Mouse (Mus musculus): ENCODE measurements at regions not wholly inside any gene's neighbourhood (a gene's known extent, or its start where the extent isn't known, plus 50 kb on each side); places are given as distances from the start of the nearest gene placed in this dataset.
"Not testable (repeated sequence)": the region's sequence is repeated elsewhere in the genome, so short reads cannot be mapped to it uniquely, and the experiment has no call there.

DNA sequence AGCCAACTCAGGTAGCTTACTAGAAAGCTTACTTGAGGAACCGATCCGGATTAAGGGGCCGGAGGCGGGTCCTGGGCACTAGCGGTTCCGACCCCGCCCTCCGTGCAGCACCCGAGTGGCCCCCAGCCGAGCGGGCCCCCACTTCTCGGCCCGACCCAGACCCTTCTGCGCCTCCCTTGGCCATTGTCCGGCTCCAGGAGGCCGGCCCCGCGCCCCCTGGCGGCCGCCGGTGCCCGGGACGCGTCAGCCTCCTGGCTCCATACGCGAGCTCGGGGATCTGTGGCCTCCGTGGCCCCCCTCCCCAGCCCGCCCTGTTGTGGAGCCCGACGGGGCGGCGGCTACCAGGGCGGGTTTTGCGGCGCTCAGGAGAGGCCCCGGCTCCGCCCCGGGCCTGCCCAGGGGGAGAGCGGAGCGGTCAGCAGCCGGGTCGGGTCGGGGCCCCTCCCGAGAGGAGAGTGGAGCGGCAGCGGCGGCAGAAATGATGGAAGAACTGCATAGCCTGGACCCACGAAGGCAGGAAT, 94.3 kb upstream of the Zfp986 start:
- peak in 1 of 2 experiments; percentile 2 for DNase-seq (ENCODE audit: low spot score in 2 of 2)
- intact Hi-C loops (cut with DNase I): not testable (repeated sequence)

DNA sequence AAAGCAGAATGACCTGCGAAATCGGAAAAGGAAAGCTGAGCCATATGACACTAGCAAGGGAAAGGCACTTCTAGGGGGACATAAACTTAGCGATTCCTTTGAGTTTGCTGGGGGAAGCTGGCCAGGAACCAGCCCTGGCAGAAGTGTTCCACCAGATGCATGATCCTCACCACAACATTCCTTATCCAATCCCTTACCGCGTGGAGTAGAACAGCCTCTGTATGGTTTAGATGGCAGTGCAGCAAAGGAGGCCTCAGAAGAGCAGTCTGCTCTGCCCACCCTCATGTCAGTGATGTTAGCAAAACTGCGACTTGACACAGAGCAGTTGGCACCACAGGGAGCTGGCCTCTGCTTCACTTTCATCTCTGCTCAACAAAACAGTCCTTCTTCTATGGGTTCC, 93.7 kb upstream of the Zfp986 start:
- intact Hi-C loops (cut with DNase I); DNase-seq (ENCODE audit: low spot score in 2 of 2): not testable (repeated sequence)

DNA sequence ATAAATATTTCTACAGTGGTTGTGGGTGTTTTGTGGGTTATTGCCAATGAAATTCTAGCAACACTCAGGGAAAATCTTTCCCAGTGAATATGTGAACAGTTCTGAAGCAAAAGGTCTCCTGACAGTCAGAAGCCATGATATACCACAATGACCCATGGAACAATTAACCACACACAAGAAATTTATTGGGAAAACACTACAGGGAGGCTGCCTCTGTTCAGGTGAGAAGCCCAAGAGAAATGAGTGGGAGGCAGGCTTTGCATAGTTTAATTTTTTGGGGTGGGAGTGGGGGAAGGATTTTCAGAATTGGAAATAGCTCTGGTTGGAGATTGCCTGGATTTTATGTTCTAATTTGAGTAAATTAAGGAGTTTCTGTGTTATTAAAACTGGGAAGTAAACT, 92.1 kb upstream of the Zfp986 start:
- DNase-seq (ENCODE audit: low spot score in 2 of 2); intact Hi-C loops (cut with DNase I): not testable (repeated sequence)

DNA sequence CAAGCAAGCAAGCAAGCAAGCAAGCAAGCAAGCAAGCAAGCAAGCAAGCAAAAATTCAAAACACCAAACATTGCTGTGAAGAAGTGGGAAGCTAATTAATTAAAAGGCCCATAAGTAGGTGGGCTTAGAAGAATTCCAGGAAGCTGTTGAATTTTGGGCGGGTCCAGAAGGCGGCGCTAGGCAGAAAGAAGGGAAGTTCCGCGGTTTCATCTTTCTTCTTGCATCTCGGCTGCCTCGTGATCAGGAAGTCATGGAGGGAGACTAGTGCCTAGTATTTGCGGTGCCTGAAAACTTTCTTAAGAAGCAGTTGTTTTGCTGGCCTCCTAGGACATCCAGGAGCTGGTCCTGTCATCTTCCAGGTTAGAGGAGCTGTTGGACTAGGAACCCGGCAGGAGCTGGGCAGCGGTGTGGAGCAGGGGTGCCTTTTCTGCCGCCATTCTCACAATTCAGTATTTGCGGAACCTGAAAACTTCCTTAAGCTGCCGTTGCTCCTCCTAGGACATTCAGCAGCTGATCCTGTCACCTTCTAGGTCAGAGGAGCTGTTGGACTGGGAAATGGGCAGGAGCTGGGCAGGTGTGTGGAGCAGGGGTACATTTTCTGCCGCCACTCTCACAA, 87.2 kb upstream of the Zfp986 start:
- DNase-seq (ENCODE audit: low spot score in 2 of 2); intact Hi-C loops (cut with DNase I): not testable (repeated sequence)

DNA sequence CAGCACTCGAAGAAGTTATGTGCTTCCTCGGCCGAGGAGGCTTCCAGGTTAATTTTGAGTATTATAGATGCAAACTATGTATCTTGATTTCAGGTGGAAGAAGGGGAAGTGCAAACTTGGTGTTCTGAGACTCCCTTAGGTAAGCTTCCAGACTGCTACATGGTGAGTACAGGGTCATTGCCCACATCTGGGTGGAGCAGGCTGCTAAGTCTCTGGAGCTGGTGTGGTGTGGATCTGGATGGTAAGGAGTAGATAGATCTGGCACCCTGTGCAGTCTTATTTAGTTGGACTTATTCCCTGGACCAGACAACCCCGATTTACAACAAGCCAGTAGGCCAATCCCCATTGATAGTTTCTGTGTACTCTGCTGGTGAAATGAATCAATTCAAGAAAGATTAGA, 53.9 kb upstream of the Zfp986 start:
- intact Hi-C loops (cut with DNase I); DNase-seq (ENCODE audit: low spot score in 2 of 2): not testable (repeated sequence)
